Mouse (Mus musculus) liver, embryonic 11.5 days (tissue): ENCODE results near the gene Akap4. TPM values are rescaled to one million over a fixed set of nuclear protein-coding genes. Genes with fewer than 3 reads are reported as not detected.

Source experiments
- ATAC-seq: fragments of 200-750 bp; cut with Nextera tagmentation; replicated peaks from 2 replicates; pipeline ENCODE4 v1.8.0; 2017; ENCODE audit warnings: moderate number of reproducible peaks, mild to moderate bottlenecking, moderate TSS enrichment, moderate library complexity; ENCODE audit not compliant: low FRiP score
- DNase-seq: peaks from one replicate; pipeline ENCODE4 v3.0.0-alpha.2; 2017; ENCODE audit warnings: low spot score
- H3K27ac ChIP-seq: fragments of 300-500 bp; sonication (generic); 2 replicates; pipeline ENCODE4 v1.5.1; 2014; ENCODE audit warnings: mild to moderate bottlenecking, low read depth, low read length, control low read depth
- H3K27me3 ChIP-seq: fragments of 300-500 bp; sonication (generic); replicated peaks from 2 replicates; pipeline ENCODE4 v1.6.1; 2014; ENCODE audit warnings: low read length, mixed read lengths; ENCODE audit not compliant: control insufficient read depth, insufficient read depth
- H3K36me3 ChIP-seq: fragments of 300-500 bp; sonication (generic); 2 replicates; pipeline ENCODE4 v1.6.1; 2014; ENCODE audit warnings: mild to moderate bottlenecking, low read length, moderate library complexity, mixed read lengths; ENCODE audit not compliant: control insufficient read depth, insufficient read depth
- H3K4me1 ChIP-seq: fragments of 300-500 bp; sonication (generic); replicated peaks from 2 replicates; pipeline ENCODE4 v1.6.1; 2014; ENCODE audit warnings: low read length, mixed read lengths; ENCODE audit not compliant: control insufficient read depth, insufficient read depth
- H3K4me2 ChIP-seq: fragments of 300-500 bp; sonication (generic); 2 replicates; pipeline ENCODE4 v1.6.1; 2014; ENCODE audit warnings: mild to moderate bottlenecking, control low read depth, moderate library complexity
- H3K4me3 ChIP-seq: fragments of 300-500 bp; sonication (generic); 2 replicates; pipeline ENCODE4 v1.5.1; 2014; ENCODE audit warnings: low read depth, low read length, control low read depth
- H3K9ac ChIP-seq: fragments of 300-500 bp; sonication (generic); 2 replicates; pipeline ENCODE4 v1.6.1; 2014; ENCODE audit warnings: low read depth, low read length, control low read depth
- H3K9me3 ChIP-seq: fragments of 300-500 bp; sonication (generic); 2 replicates; pipeline ENCODE4 v1.6.1; 2016; ENCODE audit warnings: low read length, inconsistent platforms, mixed read lengths; ENCODE audit not compliant: control insufficient read depth
- WGBS: fragments of 180-500 bp; shearing (Covaris S2); extraction: QIAGEN DNeasy Blood & Tissue Kit; methylation state at CpG from one replicate; pipeline ENCODE4 v1.1.7; 2014; 5-methylcytosine and 5-hydroxymethylcytosine counted together
- polyA plus RNA-seq: library from polyadenylated mRNA; unstranded; fragments of >200 nt; fragmentation: Nextera tagmentation; extraction: Ambion mirVana; gene quantifications from 2 replicates; pipeline ENCODE4 v1.2.1, GENCODE M21; 2014

The Akap4 gene
- polyA plus RNA-seq, 1 experiment from 2014 or later = not detected

DNA sequence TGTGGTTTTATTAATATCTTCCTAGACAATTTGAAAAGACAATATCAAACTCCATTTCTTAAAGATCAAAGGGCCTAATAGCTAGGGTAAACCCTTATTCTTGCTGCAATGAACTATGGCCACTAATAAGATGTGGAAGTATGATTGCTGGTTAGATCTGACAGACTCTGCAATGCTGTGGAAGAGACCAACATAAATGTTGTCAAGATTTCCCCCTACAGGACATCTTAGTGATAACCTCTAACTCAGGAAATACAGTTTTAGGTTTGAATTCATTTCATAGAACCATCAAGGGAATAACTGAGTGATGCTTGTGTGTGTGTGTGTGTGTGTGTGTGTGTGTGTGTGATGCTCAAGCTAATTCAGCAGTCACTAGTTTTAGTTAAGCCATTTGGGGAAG is 35.0 kb downstream of the Akap4 start:
- no peaks in the 10 kb centered on the region for H3K27me3 ChIP-seq
- no peaks in the 10 kb centered on the region for H3K9me3 ChIP-seq
- H3K9ac ChIP-seq = no peak overlapping the region
- no peaks in the 10 kb centered on the region for H3K36me3 ChIP-seq
- H3K4me3 ChIP-seq = no peak overlapping the region
- no peaks in the 10 kb centered on the region for H3K4me1 ChIP-seq
- no peak overlapping the region for H3K27ac ChIP-seq
- DNase-seq (no peak), ATAC-seq (no peak)
- H3K4me2 ChIP-seq = no peak overlapping the region

DNA sequence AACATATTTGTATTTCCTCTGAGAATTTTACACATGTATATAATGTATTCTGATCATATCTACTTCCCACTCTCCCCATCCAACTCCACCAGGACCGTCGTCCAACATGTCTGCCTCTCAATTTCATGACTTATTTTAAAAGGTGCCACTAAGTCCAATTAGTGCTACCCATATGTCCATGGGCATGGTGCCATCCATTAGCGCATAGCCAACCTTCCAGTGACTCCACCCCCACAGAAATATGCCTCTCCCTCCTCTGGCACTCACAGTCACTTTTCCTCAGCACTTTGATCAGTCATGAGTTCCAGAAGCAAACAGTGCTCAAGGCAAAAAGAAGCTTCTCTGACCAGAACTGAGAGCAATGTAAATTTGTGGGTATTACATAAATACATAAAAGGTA is 47.6 kb downstream of the Akap4 start:
- no peak for ATAC-seq
- WGBS = 82% methylated on average over 3 of the region's 3 CpGs

DNA sequence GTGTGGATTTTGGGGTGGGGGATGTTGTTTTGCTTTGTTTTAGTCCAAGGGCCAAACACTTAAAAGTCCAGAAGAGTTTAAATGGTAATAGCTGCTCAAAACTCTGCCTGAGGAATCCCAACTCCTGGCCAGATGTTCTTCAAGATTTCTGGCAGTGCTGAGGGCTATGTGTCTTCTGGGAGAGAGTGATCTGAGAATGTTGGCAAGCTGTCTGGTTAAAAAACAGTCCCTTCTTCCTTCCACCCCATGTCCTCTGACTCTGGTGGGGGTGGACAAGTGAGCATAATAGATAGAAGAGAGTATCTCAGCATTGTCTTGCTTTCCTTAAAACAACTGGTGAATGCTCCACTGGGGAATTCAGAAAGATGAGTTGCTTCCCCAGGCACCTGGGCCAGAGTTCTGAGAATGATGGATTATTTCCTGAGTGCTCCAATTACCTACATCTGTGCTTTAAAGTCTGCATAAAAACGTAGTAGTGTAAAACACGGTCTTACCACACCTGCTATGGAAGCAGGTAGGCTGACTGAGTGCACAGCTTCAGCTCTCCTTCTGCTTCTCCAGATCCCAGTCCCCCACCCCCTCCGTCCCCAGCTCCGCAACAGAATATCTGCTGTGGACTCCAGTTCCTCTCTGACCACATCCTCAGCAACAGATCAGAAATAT is 54.4 kb downstream of the Akap4 start:
- H3K9ac ChIP-seq = no peak overlapping the region
- WGBS = 39% methylated on average over 4 of the region's 4 CpGs
- H3K4me2 ChIP-seq = no peak overlapping the region
- H3K9me3 ChIP-seq = no peaks in the 10 kb centered on the region
- H3K27me3 ChIP-seq = no peaks in the 10 kb centered on the region
- no peak overlapping the region for H3K27ac ChIP-seq
- ATAC-seq (no peak), DNase-seq (no peak)
- no peaks in the 10 kb centered on the region for H3K4me1 ChIP-seq
- H3K4me3 ChIP-seq = no peak overlapping the region
- H3K36me3 ChIP-seq = no peaks in the 10 kb centered on the region

More for the DNA sequence above, 47.6 kb downstream of the Akap4 start:
- Histone ChIP-seq H3K4me3 (no peak overlapping the region), H3K9me3 (no peaks in the 10 kb centered on the region), H3K9ac (no peak overlapping the region), H3K36me3 (no peaks in the 10 kb centered on the region), H3K4me1 (no peaks in the 10 kb centered on the region), H3K27me3 (no peaks in the 10 kb centered on the region), H3K27ac (no peak overlapping the region), H3K4me2 (no peak overlapping the region)
- no peak for DNase-seq

Other genes starting within 250 kb of the Akap4 start
- 0.04 TPM in 1 of 2 replicates, not detected in the other for gene Ccnb3, start 25.9 kb upstream of the Akap4 start, polyA plus RNA-seq